Mouse (Mus musculus): ENCODE data around the gene Elovl6. TPM values are rescaled to one million over a fixed set of nuclear protein-coding genes. Genes with fewer than 3 reads are reported as not detected.
A peak's percentile ranks its signal among the peaks of the same experiment; 100 is the strongest.

Gene Elovl6
- polyA plus RNA-seq (2015; fragmentation: Nextera tagmentation; extraction: Ambion mirVana): 37.5 and 38.6 TPM in 2 replicates

DNA sequence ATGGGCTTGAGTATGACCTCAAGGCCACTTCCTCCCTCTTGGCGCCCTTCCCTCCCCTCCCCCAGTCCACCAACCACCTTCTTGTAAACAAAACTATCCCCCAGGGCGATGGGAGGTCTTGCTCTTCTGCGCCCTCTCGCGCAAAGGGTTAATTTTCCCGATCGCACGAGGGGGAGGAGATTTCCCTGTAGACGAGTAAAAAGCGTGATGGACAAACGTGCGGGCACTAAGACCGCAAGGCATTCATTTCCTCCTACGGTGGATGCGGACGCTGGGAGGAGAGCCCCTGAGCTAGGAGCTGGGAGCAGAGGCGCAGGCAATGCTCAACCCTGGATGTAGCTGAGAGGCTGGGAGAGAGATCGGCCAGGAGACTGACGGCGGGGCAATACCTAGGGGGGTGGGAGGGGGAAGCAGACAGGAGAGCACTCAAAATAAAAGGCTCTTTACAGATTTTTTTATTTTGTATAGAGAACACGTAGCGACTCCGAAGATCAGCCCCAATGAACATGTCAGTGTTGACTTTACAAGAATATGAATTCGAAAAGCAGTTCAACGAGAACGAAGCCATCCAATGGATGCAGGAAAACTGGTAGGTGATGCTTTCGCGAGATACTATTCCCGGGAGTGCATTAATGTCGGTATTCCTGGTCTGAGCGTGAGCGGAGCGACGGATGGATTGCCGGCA lies at the start of gene Elovl6:
Gene Elovl6, plus strand, starts transcription at position 176 of the 685 bp plus-strand sequence.
- no peaks in the 10 kb centered on the region for H3K27me3 ChIP-seq (replicated peaks)
- peak within 1 kb of the TSS; percentile 89 for H3K9ac ChIP-seq
- under 1% methylated on average over 35 of the region's 35 CpGs for WGBS
- no peaks in the 10 kb centered on the region for H3K9me3 ChIP-seq
- peak within 1 kb of the TSS; percentile 91 for H3K4me3 ChIP-seq
- ATAC-seq (replicated peaks): peak; percentile 74
- H3K4me2 ChIP-seq: peak within 1 kb of the TSS; percentile 64
- H3K4me1 ChIP-seq: peaks cover 28% of the 10 kb centered on the region
- H3K27ac ChIP-seq: peak within 1 kb of the TSS; percentile 98
- H3K36me3 ChIP-seq (replicated peaks): no peaks in the 10 kb centered on the region

DNA sequence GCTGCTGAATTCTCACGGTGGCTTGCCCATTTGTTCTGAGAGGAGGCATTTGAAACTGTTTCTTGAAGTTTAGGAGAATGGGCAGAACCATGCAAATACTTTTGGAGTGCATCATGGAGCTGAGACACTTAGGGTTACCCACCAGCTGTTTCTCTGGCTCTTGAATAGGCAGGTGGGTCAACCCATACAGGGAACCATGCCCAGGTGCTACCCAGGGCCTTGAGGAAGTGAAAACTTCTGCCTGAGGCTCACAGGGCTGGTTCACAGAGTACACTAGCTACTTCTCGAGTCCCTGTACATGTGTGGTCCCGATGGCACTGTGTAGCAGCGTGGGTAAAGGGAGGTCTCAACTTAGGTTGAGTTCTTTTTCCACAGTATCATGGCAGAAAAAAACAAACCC lies 43.4 kb upstream of the Elovl6 start:
- Histone ChIP-seq H3K4me2 (no peak overlapping the region), H3K9me3 (no peaks in the 10 kb centered on the region), H3K9ac (no peak overlapping the region), H3K4me1 (no peaks in the 10 kb centered on the region), H3K4me3 (no peak overlapping the region), H3K27ac (no peak overlapping the region), H3K36me3 (replicated peaks) (no peaks in the 10 kb centered on the region), H3K27me3 (replicated peaks) (no peaks in the 10 kb centered on the region)
- WGBS: 90% methylated on average over 4 of the region's 4 CpGs
- no peak for ATAC-seq (replicated peaks)

DNA sequence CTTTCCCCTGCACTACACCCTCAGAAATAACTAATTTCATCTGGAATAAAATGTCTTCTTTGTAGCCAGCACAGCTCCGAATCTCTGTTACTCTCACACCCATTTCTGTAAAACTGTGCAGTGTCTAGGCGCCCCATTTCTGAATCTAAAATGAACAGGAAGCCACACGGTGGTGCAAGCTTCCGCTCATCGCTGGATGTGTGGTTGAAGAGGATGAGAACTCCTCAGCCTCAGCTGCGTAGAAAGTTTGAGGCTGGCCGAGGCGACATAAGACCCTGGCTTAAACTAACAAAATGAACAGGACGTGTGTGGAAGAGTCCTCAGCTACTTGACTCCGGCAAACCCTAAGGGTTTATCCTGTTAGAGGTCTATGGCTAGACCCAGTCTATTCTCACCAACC lies 38.0 kb upstream of the Elovl6 start:
- no peak overlapping the region for H3K4me2 ChIP-seq
- H3K4me3 ChIP-seq: no peak overlapping the region
- H3K27me3 ChIP-seq (replicated peaks): no peaks in the 10 kb centered on the region
- no peak overlapping the region for H3K9ac ChIP-seq
- no peaks in the 10 kb centered on the region for H3K9me3 ChIP-seq
- no peak for ATAC-seq (replicated peaks)
- WGBS: 87% methylated on average over 10 of the region's 10 CpGs
- H3K4me1 ChIP-seq: no peaks in the 10 kb centered on the region
- H3K27ac ChIP-seq: no peak overlapping the region
- H3K36me3 ChIP-seq (replicated peaks): no peaks in the 10 kb centered on the region

DNA sequence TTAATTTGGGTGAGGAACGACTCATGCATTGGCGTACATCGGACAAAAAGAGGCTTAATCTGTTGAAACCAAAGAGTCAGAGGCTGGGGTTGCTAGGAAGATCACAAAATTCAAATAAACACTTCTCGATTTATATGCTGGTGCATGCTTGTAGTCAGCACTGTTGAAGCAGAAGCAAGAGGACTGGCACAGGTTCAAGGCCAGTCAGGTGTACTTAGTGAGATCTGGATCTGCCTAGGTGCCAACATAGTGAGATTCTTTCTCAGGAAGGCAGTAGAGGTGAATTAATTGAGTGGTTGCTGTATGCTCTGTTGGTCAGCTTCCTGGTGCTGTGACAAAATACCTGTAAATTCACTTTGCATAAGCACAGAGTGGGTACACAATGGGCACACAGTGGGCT lies 37.4 kb upstream of the Elovl6 start:
- 80% methylated on average over 4 of the region's 4 CpGs for WGBS

DNA sequence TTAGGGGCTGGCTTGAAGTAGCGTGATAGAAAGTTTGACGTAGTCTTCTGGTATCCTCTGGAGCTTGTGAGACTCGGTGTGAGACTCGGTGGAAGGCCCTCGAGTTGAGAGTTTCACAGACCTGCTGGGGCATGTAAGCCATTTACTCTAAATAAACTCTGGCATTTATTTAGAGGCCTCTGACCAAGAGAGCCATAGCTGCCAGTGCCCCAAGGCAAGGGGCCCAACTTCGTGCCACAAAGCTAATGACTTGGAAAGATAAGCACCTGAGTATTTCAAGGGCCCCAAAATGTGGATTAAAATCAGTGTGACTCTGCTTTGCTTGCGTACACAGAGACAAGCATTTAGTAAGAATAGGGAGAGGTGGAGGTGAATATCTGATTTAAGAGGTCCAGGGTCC lies 28.4 kb upstream of the Elovl6 start:
- H3K4me1 ChIP-seq: no peaks in the 10 kb centered on the region
- H3K27ac ChIP-seq: no peak overlapping the region
- no peaks in the 10 kb centered on the region for H3K27me3 ChIP-seq (replicated peaks)
- ATAC-seq (replicated peaks): no peak
- H3K4me3 ChIP-seq: no peak overlapping the region
- WGBS: 89% methylated on average over 7 of the region's 7 CpGs
- no peaks in the 10 kb centered on the region for H3K36me3 ChIP-seq (replicated peaks)
- no peaks in the 10 kb centered on the region for H3K9me3 ChIP-seq
- H3K9ac ChIP-seq: no peak overlapping the region
- no peak overlapping the region for H3K4me2 ChIP-seq

More for the DNA sequence above, 37.4 kb upstream of the Elovl6 start:
- Histone ChIP-seq H3K4me3 (no peak overlapping the region), H3K9ac (no peak overlapping the region), H3K27ac (no peak overlapping the region), H3K36me3 (replicated peaks) (no peaks in the 10 kb centered on the region), H3K4me2 (no peak overlapping the region), H3K9me3 (no peaks in the 10 kb centered on the region), H3K27me3 (replicated peaks) (no peaks in the 10 kb centered on the region), H3K4me1 (no peaks in the 10 kb centered on the region)
- ATAC-seq (replicated peaks): no peak

DNA sequence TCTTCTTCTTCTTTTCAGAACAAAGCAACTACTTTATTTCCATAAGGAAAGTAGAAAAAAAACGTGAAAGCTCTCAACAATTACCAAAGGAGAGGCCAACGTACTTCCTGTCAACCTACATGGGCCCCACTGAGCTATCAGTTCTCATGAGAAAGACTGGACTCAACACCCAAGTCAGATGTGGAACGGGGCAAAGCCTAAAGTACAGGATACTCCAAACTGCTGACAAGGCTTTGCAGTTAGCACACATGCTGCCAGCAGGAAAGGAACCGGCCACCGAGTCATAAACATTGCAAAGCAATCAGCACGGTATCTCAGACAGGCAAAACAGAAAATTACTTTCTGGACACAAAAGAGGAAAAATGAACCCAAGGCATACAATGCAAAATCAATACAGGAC lies 27.2 kb upstream of the Elovl6 start:
- H3K4me1 ChIP-seq: no peaks in the 10 kb centered on the region
- H3K27ac ChIP-seq: no peak overlapping the region
- H3K36me3 ChIP-seq (replicated peaks): no peaks in the 10 kb centered on the region
- no peaks in the 10 kb centered on the region for H3K9me3 ChIP-seq
- WGBS: 88% methylated on average over 6 of the region's 6 CpGs
- H3K4me2 ChIP-seq: no peak overlapping the region
- no peaks in the 10 kb centered on the region for H3K27me3 ChIP-seq (replicated peaks)
- no peak overlapping the region for H3K4me3 ChIP-seq
- ATAC-seq (replicated peaks): no peak
- H3K9ac ChIP-seq: no peak overlapping the region

DNA sequence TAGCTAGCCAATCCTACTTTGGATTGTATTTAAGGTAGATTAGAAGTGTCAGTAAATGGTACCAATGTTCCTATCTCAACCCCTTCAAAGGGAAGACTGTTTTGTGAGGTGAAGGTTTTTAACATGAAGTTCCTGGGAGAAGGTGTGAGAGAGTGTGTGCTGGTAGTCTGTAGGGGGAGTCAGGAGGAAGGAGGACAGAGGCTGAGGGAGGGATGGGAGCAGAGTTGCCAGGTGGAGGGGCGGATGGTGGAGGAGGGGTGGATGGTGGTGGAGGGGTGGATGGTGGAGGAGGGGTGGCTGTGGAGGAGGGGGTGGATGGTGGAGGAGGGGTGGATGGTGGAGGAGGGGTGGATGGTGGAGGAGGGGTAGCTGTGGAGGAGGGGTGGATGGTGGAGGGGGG lies 24.4 kb upstream of the Elovl6 start:
- H3K9me3 ChIP-seq: no peaks in the 10 kb centered on the region
- no peaks in the 10 kb centered on the region for H3K36me3 ChIP-seq (replicated peaks)
- no peak overlapping the region for H3K9ac ChIP-seq
- H3K27ac ChIP-seq: no peak overlapping the region
- no peaks in the 10 kb centered on the region for H3K27me3 ChIP-seq (replicated peaks)
- no peak overlapping the region for H3K4me2 ChIP-seq
- no peaks in the 10 kb centered on the region for H3K4me1 ChIP-seq
- no peak for ATAC-seq (replicated peaks)
- no peak overlapping the region for H3K4me3 ChIP-seq
- 78% methylated on average over 1 of the region's 1 CpGs for WGBS

DNA sequence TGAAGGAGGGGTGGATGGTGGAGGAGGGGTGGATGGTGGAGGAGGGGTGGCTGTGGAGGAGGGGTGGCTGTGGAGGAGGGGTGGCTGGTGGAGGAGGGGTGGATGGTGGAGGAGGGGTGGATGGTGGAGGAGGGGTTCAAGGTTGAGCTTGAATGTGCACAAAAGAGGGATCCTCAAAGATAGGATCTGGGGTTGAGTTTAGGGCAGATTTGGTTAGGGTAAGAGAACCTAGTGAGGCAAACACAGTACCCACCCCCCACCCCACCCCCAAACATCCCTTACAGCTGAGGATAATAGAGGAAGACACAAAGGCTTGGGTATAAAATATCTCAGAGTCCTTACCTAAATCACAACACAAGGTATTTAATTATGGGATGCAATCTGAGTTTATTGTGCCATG lies 23.6 kb upstream of the Elovl6 start:
- no peak for ATAC-seq (replicated peaks)
- H3K4me2 ChIP-seq: no peak overlapping the region
- H3K9me3 ChIP-seq: no peaks in the 10 kb centered on the region
- H3K27ac ChIP-seq: no peak overlapping the region
- H3K4me1 ChIP-seq: no peaks in the 10 kb centered on the region
- H3K9ac ChIP-seq: no peak overlapping the region
- no peaks in the 10 kb centered on the region for H3K36me3 ChIP-seq (replicated peaks)
- no peaks in the 10 kb centered on the region for H3K27me3 ChIP-seq (replicated peaks)
- H3K4me3 ChIP-seq: no peak overlapping the region

DNA sequence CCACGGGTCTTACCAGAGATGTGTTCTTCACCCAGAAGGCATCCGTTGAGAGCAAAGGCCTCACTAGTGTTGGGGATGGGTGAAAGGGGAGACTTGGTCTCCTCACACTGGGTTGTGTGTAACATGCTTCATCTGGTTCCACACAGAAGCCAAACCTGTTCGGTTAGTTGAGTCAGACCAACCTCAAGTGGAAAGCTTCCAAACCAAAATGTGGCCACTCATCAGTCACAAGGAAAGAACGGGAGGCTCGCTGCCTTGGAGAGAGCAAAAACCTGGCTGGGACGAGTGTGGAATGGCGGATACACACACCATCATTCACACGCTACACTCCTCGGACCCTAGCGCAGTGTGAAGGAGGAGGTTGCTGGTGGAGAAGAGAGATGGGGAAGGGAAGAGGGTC lies 22.4 kb upstream of the Elovl6 start:
- Histone ChIP-seq H3K9me3 (no peaks in the 10 kb centered on the region), H3K27ac (no peak overlapping the region), H3K4me3 (no peak overlapping the region), H3K27me3 (replicated peaks) (no peaks in the 10 kb centered on the region), H3K4me1 (no peaks in the 10 kb centered on the region), H3K4me2 (no peak overlapping the region), H3K9ac (no peak overlapping the region), H3K36me3 (replicated peaks) (no peaks in the 10 kb centered on the region)
- 91% methylated on average over 10 of the region's 10 CpGs for WGBS
- no peak for ATAC-seq (replicated peaks)

DNA sequence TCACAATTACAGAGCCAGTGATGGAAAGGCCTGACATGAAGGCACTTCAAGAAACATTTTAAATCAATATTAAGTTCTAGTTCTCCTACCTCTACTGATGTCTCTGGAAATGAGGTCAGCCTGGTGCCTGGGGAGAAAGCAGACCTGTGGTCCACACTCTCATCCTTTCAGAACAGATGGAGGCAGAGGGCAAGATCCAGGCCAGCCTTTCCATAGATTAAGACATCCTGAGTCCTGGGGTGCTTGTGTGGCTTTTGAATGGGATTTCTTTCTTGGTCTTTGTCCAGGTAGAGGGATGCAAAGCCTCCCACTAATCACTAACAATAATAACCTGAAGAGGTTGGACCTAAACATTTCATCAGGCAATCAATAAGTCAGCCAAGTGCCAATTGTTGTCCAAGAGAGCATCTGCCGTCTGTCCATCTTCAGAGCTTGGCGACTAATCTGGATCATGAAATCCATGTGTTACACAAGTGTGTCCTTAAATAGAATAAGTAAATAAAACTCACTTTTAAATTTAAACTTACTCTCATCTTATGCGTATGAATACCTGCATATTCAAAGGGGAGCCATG lies 16.2 kb upstream of the Elovl6 start:
- no peaks in the 10 kb centered on the region for H3K9me3 ChIP-seq
- ATAC-seq (replicated peaks): no peak
- WGBS: 91% methylated on average over 3 of the region's 3 CpGs

DNA sequence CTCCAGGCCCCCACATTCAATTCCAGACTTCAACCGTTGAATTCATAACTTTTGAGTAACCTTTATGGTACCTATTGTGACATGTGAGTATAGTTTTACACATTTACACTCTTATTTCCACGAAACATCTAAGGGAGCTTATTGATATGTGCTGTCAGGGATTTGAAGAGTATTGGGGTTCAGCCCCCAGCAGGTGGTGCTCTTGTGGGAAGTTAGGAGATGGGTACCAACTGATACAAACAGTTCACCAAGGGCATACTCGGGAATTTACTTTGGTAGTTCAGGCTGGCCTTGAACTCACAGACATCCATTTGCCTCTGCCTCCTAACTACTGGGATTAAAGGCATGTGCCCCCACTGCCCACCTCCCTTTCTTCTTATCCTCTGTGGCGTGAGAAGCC lies 11.7 kb upstream of the Elovl6 start:
- H3K9me3 ChIP-seq: no peaks in the 10 kb centered on the region
- H3K4me3 ChIP-seq: no peak overlapping the region
- H3K36me3 ChIP-seq (replicated peaks): no peaks in the 10 kb centered on the region
- H3K27ac ChIP-seq: no peak overlapping the region
- no peak for ATAC-seq (replicated peaks)
- H3K27me3 ChIP-seq (replicated peaks): no peaks in the 10 kb centered on the region
- no peak overlapping the region for H3K4me2 ChIP-seq
- WGBS: 82% methylated on average over 4 of the region's 4 CpGs
- H3K4me1 ChIP-seq: no peaks in the 10 kb centered on the region
- H3K9ac ChIP-seq: no peak overlapping the region

More for the DNA sequence above, 16.2 kb upstream of the Elovl6 start:
- H3K4me2 ChIP-seq: no peak overlapping the region
- H3K27me3 ChIP-seq (replicated peaks): no peaks in the 10 kb centered on the region
- H3K36me3 ChIP-seq (replicated peaks): no peaks in the 10 kb centered on the region
- no peak overlapping the region for H3K9ac ChIP-seq
- H3K27ac ChIP-seq: no peak overlapping the region
- H3K4me1 ChIP-seq: no peaks in the 10 kb centered on the region
- no peak overlapping the region for H3K4me3 ChIP-seq

DNA sequence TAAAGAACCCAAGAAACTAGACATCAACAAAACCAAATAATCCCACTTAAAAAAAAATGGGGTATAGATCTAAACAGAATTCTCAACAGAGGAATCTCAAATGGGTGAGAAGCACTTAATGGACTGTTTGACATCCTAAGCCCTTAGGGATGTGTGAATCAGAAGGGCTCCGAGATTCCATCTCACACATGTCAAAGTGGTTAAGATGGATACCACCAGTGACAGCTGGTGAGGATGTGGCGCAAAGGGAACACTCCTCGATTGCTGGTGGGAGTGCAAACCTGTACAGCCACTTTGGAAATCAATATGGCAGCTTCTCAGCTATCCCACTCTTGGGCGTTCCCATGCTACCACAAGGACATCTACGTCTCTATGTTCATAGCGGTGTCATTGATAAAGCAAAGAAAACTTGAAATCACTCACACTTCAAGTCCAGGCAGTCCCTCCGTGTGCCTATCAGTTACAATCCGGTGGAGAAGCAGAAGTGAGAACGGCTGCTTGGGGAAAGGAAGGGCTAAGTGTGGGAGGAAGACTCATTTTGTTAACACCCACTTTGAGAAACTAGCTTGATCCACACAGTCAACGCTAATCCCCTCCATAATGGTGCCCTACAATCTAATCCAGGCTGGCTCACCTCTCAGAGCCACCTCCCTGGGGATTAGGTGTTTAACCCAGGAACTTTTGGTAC lies 8.6 kb upstream of the Elovl6 start:
- H3K4me2 ChIP-seq: no peak overlapping the region
- ATAC-seq (replicated peaks): no peak
- H3K36me3 ChIP-seq (replicated peaks): no peaks in the 10 kb centered on the region
- WGBS: 93% methylated on average over 10 of the region's 10 CpGs
- no peaks in the 10 kb centered on the region for H3K9me3 ChIP-seq
- no peaks in the 10 kb centered on the region for H3K27me3 ChIP-seq (replicated peaks)
- H3K9ac ChIP-seq: no peak overlapping the region
- no peaks in the 10 kb centered on the region for H3K4me1 ChIP-seq
- no peak overlapping the region for H3K27ac ChIP-seq
- no peak overlapping the region for H3K4me3 ChIP-seq

DNA sequence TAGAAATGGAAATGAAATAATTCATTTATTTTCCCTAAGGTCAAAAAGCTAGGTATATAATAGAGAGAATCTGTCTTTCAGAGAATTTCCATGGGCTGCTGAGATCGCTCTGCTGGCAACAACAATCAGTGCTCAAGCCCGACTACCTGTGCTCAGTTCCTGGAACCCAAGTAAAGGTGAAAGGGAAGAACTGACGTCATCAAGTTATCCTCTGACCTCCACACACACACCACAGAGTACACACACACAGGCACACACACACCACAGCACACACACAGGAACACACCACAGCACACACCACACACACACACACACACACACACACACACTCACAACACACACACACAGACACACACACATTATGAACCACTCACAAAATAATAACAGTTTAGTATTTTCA lies 5.1 kb upstream of the Elovl6 start:
- Histone ChIP-seq H3K4me1 (peaks cover 5% of the 10 kb centered on the region), H3K9me3 (no peaks in the 10 kb centered on the region), H3K4me3 (no peak overlapping the region), H3K27ac (no peak overlapping the region), H3K4me2 (no peak overlapping the region), H3K36me3 (replicated peaks) (no peaks in the 10 kb centered on the region), H3K27me3 (replicated peaks) (no peaks in the 10 kb centered on the region), H3K9ac (no peak overlapping the region)
- WGBS: 90% methylated on average over 3 of the region's 3 CpGs
- ATAC-seq (replicated peaks): no peak

Data from midbrain, embryonic 15.5 days (tissue).